In the genomic region with DNA sequence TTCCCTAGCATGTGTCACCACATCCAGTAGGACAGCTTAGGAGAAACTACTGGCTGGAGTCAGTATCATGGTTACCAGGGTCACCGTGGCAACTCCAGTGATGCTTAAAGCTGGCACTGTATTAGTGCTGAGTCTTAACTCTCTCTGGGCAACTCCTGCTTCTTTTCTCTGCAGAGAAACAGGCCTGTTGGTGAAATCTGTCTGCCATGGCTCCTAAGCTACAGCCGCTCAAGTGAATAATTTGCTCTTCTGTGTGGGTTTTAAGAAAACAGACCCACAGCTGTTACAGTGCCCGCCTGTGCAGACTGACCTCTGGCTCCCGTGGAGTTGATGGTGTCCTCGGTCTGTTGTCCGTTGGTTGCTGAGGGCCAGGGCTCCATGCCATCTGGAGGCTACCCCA, we compare ENCODE assay signal across 11 mouse cellular contexts.
DNase-seq lines count a peak whose midpoint lies in the region; ATAC-seq lines count a peak whose summit lies in the region.
"Had no signal": no experiment of that assay in that cellular context is flagged by ENCODE, and none has a peak within 500 bp of the region (broad histone marks: within the 10 kb centered on the region; RNA-seq: fewer than 3 reads in every experiment).

No protein-coding gene starts in this region.

- ATAC-seq in hindbrain, embryonic 13.5 days (ENCODE audit: low FRiP score) = peak; percentile 81
- ATAC-seq in midbrain, embryonic 16.5 days = peak; percentile 58; the same call in 1 of the 2 replicates
- ATAC-seq in CD4-positive, CD25-positive, alpha-beta regulatory T cell, adult 4 months = no peak
- ATAC-seq: inflammation-experienced regulatory T-cells, adult 6 months; liver, postnatal 0 days had no signal

- H3K9ac ChIP-seq in hindbrain, embryonic 13.5 days = no peak overlapping the region
- no peak overlapping the region for H3K9ac ChIP-seq in midbrain, embryonic 16.5 days (ENCODE audit: low read depth, low read length)
- H3K9ac ChIP-seq: liver, postnatal 0 days had no signal

- 83% methylated on average over 6 of the region's 6 CpGs for WGBS in embryonic facial prominence, embryonic 10.5 days
- 23% methylated on average over 6 of the region's 6 CpGs for WGBS in hindbrain, embryonic 13.5 days
- 38% methylated on average over 6 of the region's 6 CpGs for WGBS in midbrain, embryonic 16.5 days

- H3K9me3 ChIP-seq in embryonic facial prominence, embryonic 10.5 days = no peaks in the 10 kb centered on the region
- no peaks in the 10 kb centered on the region for H3K9me3 ChIP-seq in hindbrain, embryonic 13.5 days
- no peaks in the 10 kb centered on the region for H3K9me3 ChIP-seq in midbrain, embryonic 16.5 days (replicated peaks; ENCODE audit: control insufficient read depth, low read length, poor library complexity, severe bottlenecking)

- H3K27me3 ChIP-seq in embryonic facial prominence, embryonic 10.5 days (replicated peaks; ENCODE audit: low read depth, poor library complexity, severe bottlenecking) = 0 out of 2 replicates have a peak, but pooled peaks cover 3% of the 10 kb centered on the region
- H3K27me3 ChIP-seq in hindbrain, embryonic 13.5 days = no peaks in the 10 kb centered on the region
- no peaks in the 10 kb centered on the region; the same call in 1 of the 2 replicates for H3K27me3 ChIP-seq in midbrain, embryonic 16.5 days (ENCODE audit: control insufficient read depth, insufficient read depth, low read depth, low read length)

- peaks cover 20% of the 10 kb centered on the region for H3K4me1 ChIP-seq in embryonic facial prominence, embryonic 10.5 days
- H3K4me1 ChIP-seq in hindbrain, embryonic 13.5 days (replicated peaks) = peaks cover 54% of the 10 kb centered on the region
- H3K4me1 ChIP-seq in midbrain, embryonic 16.5 days (ENCODE audit: control insufficient read depth, insufficient read depth, low read length) = peaks cover 13% of the 10 kb centered on the region

- H3K36me3 ChIP-seq in embryonic facial prominence, embryonic 10.5 days (replicated peaks) = no peaks in the 10 kb centered on the region
- no peaks in the 10 kb centered on the region for H3K36me3 ChIP-seq in hindbrain, embryonic 13.5 days
- no peaks in the 10 kb centered on the region for H3K36me3 ChIP-seq in midbrain, embryonic 16.5 days (ENCODE audit: control insufficient read depth, insufficient read depth, low read length)

- H3K4me2 ChIP-seq in hindbrain, embryonic 13.5 days = no peak overlapping the region
- H3K4me2 ChIP-seq in midbrain, embryonic 16.5 days (ENCODE audit: low read length) = no peak overlapping the region

- no peak overlapping the region for H3K4me3 ChIP-seq in embryonic facial prominence, embryonic 10.5 days
- no peak overlapping the region for H3K4me3 ChIP-seq in hindbrain, embryonic 13.5 days
- no peak overlapping the region for H3K4me3 ChIP-seq in midbrain, embryonic 16.5 days (ENCODE audit: low read depth, low read length)

- DNase-seq in cerebellum, adult 9-10 months = peak; percentile 25
- no peak for DNase-seq in cerebellum, adult 18-20 months
- no peak for DNase-seq in embryonic facial prominence, embryonic 10.5 days (ENCODE audit: low spot score)
- DNase-seq in kidney, adult 11 months = no peak
- DNase-seq in kidney, postnatal 4 days = no peak
- DNase-seq: gastrocnemius, postnatal 36 days; liver, postnatal 0 days had no signal

- H3K27ac ChIP-seq in embryonic facial prominence, embryonic 10.5 days (replicated peaks) = 0 out of 2 replicates have a peak overlapping the region, but pooled peaks have one; percentile 32
- H3K27ac ChIP-seq in hindbrain, embryonic 13.5 days = peak overlapping the region; percentile 70
- no peak overlapping the region for H3K27ac ChIP-seq in midbrain, embryonic 16.5 days (ENCODE audit: low read length)
